Mouse (Mus musculus) thymus, adult 2 months (tissue): Measurements from ENCODE around the gene Gm21958.

Experiments
- CTCF ChIP-seq: fragments of 200-500 bp; IDR thresholded peaks from 2 replicates; pipeline ENCODE4 v1.5.1; 2012; ENCODE audit warnings: mild to moderate bottlenecking, control low read depth, low read length, moderate library complexity, borderline replicate concordance; ENCODE audit not compliant: control insufficient read depth, poor library complexity, insufficient read depth; ENCODE audit errors: extremely low read depth
- POLR2A ChIP-seq: fragments of 200-500 bp; IDR thresholded peaks from 2 replicates; pipeline ENCODE4 v1.6.1; 2012; ENCODE audit warnings: mild to moderate bottlenecking, low read length, control low read depth, moderate library complexity; ENCODE audit not compliant: control insufficient read depth, poor library complexity, insufficient read depth; ENCODE audit errors: extremely low read depth

DNA sequence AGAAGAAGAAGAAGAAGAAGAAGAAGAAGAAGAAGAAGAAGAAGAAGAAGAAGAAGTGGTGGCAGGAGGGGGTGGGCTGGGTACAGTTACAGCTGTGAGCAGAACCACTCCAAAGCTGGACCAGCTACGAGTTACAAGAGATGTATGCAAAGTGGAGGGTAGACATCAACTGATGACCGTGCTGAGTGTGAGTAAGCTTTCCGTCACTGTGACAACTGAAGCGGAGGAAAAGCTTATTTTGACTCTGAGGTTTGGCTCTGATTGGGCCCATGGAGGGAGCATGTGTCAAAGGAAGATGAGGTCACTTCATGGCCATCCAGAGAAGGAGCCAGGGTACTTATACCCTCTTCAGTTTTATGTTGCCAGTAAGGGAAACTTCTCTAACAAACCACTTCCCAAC, 39.3 kb upstream of the Gm21958 start:
- no peak for TF ChIP-seq CTCF
- TF ChIP-seq POLR2A, result no peak
